Mouse (Mus musculus) MEL (cell line): ENCODE results near the gene Herc4.

Experiments
- CHD2 ChIP-seq: IDR thresholded peaks from 2 replicates; pipeline ENCODE4 v1.6.1; 2011; ENCODE audit warnings: low read length, improper control_type of control experiment
- CTCF ChIP-seq, 3 experiments: IDR thresholded peaks in 2 of 3; conservative IDR thresholded peaks in 1 of 3; 2 replicates each; pipeline ENCODE4 v1.5.1; 2011 to 2012; ENCODE audit warnings: low read length in 3 of 3, low read depth in 2 of 3, mild to moderate bottlenecking in 2 of 3, improper control_type of control experiment in 1 of 3, inconsistent platforms in 1 of 3, mixed read lengths in 1 of 3, moderate library complexity in 1 of 3; ENCODE audit not compliant: control insufficient read depth in 1 of 3, insufficient read depth in 1 of 3, poor library complexity in 1 of 3, severe bottlenecking in 1 of 3
- MAX ChIP-seq: IDR thresholded peaks from 2 replicates; pipeline ENCODE4 v1.6.1; 2011; ENCODE audit warnings: low read length, improper control_type of control experiment
- MYC ChIP-seq: IDR thresholded peaks from 2 replicates; pipeline ENCODE4 v1.6.1; 2011; ENCODE audit warnings: low read depth, mild to moderate bottlenecking, low read length, improper control_type of control experiment, moderate library complexity
- POLR2A ChIP-seq, 2 experiments: IDR thresholded peaks; 2 replicates each; pipeline ENCODE4 v1.6.1; 2011 to 2012; ENCODE audit warnings: low read length in 2 of 2, mild to moderate bottlenecking in 2 of 2, control low read depth in 1 of 2, improper control_type of control experiment in 1 of 2, low read depth in 1 of 2, moderate library complexity in 1 of 2; ENCODE audit not compliant: control insufficient read depth in 1 of 2, insufficient read depth in 1 of 2, poor library complexity in 1 of 2
- SIN3A ChIP-seq: IDR thresholded peaks from 2 replicates; pipeline ENCODE4 v1.6.1; 2012; ENCODE audit warnings: low read length, improper control_type of control experiment, inconsistent platforms
- SMC3 ChIP-seq: IDR thresholded peaks from 2 replicates; pipeline ENCODE4 v1.6.1; 2011; ENCODE audit warnings: low read depth, low read length, improper control_type of control experiment
- USF1 ChIP-seq: IDR thresholded peaks from 2 replicates; pipeline ENCODE4 v1.6.1; 2014; ENCODE audit warnings: low read depth, mild to moderate bottlenecking, inconsistent platforms, low read length, improper control_type of control experiment, moderate library complexity

GRCm38 (mm10) chr10:63365918-63366455, 122.4 kb downstream of the Herc4 start:
- TF ChIP-seq CTCF (IDR thresholded peaks at IDR 0.05 in 2 of 3, conservative IDR thresholded peaks at IDR 0.05 in 1 of 3; ENCODE audit: control insufficient read depth in 1 of 3, insufficient read depth in 1 of 3, low read depth in 2 of 3, low read length in 3 of 3, poor library complexity in 1 of 3, severe bottlenecking in 1 of 3) (no peak), MAX (no peak), USF1 (no peak), SMC3 (no peak), CHD2 (no peak), MYC (no peak), POLR2A (IDR thresholded peaks at IDR 0.05; ENCODE audit: control insufficient read depth in 1 of 2, insufficient read depth in 1 of 2, low read depth in 1 of 2, low read length in 2 of 2, poor library complexity in 1 of 2) (no peak), SIN3A (no peak)
